Mouse (Mus musculus) liver, adult 10 weeks (tissue): ENCODE results near the gene Trim42. TPM values are rescaled to one million over a fixed set of nuclear protein-coding genes. Genes with fewer than 3 reads are reported as not detected.

Source experiments
- polyA plus RNA-seq: library from polyadenylated mRNA; stranded (reverse); fragments of 350-450 nt; fragmentation: Illumina TruSeq; extraction: RNeasy Lipid Tissue Mini Kit (QIAGEN cat#74804); gene quantifications from one replicate; pipeline ENCODE4 v1.2.3, GENCODE M21; 2014; ENCODE audit warnings: low read depth, low replicate concordance

The Trim42 gene
- not detected for polyA plus RNA-seq

GRCm38 (mm10) chr9:97369591-97369990, at the start of gene Trim42:
Trim42 (minus strand) TSS chr9:97369958.

